In the genomic region with DNA sequence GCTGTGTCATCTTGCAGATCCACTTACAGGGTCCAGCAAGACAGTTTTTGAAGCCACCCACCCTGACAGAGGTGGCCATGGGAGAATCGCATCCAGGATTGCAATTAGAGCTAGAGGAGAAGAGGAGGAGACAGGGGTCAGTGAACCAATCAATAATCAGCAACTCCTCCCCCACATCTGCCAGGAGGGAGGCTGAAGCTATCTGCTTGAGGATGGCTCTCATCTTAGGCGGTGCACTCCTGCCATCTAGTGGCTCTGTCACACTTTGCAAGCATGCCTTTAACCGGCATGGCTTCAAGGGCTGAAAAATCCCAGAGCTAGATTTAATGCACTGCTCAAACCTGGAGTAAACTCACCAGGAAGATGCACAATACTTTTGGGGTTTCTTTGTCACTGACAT, we compare ENCODE assay signal across 9 mouse cellular contexts.
A peak's percentile ranks its signal among the peaks of the same experiment; 100 is the strongest.
DNase-seq lines count a peak whose midpoint lies in the region; ATAC-seq lines count a peak whose summit lies in the region.
"Had no signal": no experiment of that assay in that cellular context is flagged by ENCODE, and none has a peak within 500 bp of the region (broad histone marks: within the 10 kb centered on the region; RNA-seq: fewer than 3 reads in every experiment).

No protein-coding gene starts in this region.

- peak; percentile 20; the same call in 1 of the 2 replicates for ATAC-seq in embryonic facial prominence, embryonic 13.5 days (ENCODE audit: insufficient number of reproducible peaks, insufficient read depth, low FRiP score, low TSS enrichment, low read depth)
- 0 out of 2 replicates have a peak, but pooled peaks have one; percentile 31 for ATAC-seq in heart, embryonic 11.5 days (replicated peaks; ENCODE audit: insufficient number of reproducible peaks, low FRiP score, low TSS enrichment)
- peak; percentile 29; the same call in 1 of the 2 replicates for ATAC-seq in liver, embryonic 13.5 days (ENCODE audit: low read depth)
- ATAC-seq in neural tube, embryonic 14.5 days (ENCODE audit: low read depth) = peak; percentile 95

- H3K4me3 ChIP-seq in embryonic facial prominence, embryonic 13.5 days = no peak overlapping the region
- H3K4me3 ChIP-seq in heart, embryonic 11.5 days (ENCODE audit: low read depth, low read length) = no peak overlapping the region
- H3K4me3 ChIP-seq in liver, embryonic 13.5 days (replicated peaks) = no peak overlapping the region
- H3K4me3 ChIP-seq in neural tube, embryonic 14.5 days (ENCODE audit: low read depth, low read length) = no peak overlapping the region
- H3K4me3 ChIP-seq: embryonic facial prominence, embryonic 15.5 days had no signal

- WGBS in embryonic facial prominence, embryonic 13.5 days = 1% methylated on average over 3 of the region's 3 CpGs
- 1% methylated on average over 3 of the region's 3 CpGs for WGBS in heart, embryonic 11.5 days (ENCODE audit: insufficient replicate concordance)
- WGBS in liver, embryonic 13.5 days (ENCODE audit: insufficient replicate concordance) = 0% methylated on average over 3 of the region's 3 CpGs
- 0% methylated on average over 3 of the region's 3 CpGs for WGBS in neural tube, embryonic 14.5 days

- no peak overlapping the region for H3K9ac ChIP-seq in embryonic facial prominence, embryonic 13.5 days
- H3K9ac ChIP-seq in heart, embryonic 11.5 days (ENCODE audit: low read depth, low read length) = no peak overlapping the region
- no peak overlapping the region for H3K9ac ChIP-seq in liver, embryonic 13.5 days
- H3K9ac ChIP-seq in neural tube, embryonic 14.5 days (replicated peaks; ENCODE audit: low read depth, low read length) = no peak overlapping the region
- H3K9ac ChIP-seq: embryonic facial prominence, embryonic 15.5 days had no signal

- H3K9me3 ChIP-seq in embryonic facial prominence, embryonic 13.5 days = no peaks in the 10 kb centered on the region
- no peaks in the 10 kb centered on the region for H3K9me3 ChIP-seq in heart, embryonic 11.5 days (replicated peaks; ENCODE audit: control insufficient read depth, low read length)
- no peaks in the 10 kb centered on the region for H3K9me3 ChIP-seq in liver, embryonic 13.5 days (replicated peaks)
- no peaks in the 10 kb centered on the region for H3K9me3 ChIP-seq in neural tube, embryonic 14.5 days (ENCODE audit: control insufficient read depth, low read length)
- H3K9me3 ChIP-seq: embryonic facial prominence, embryonic 15.5 days had no signal

- no peaks in the 10 kb centered on the region for H3K27me3 ChIP-seq in embryonic facial prominence, embryonic 13.5 days
- H3K27me3 ChIP-seq in heart, embryonic 11.5 days (ENCODE audit: control insufficient read depth, insufficient read depth, low read length) = no peaks in the 10 kb centered on the region
- no peaks in the 10 kb centered on the region for H3K27me3 ChIP-seq in liver, embryonic 13.5 days
- H3K27me3 ChIP-seq in neural tube, embryonic 14.5 days (ENCODE audit: control insufficient read depth, insufficient read depth, low read length) = no peaks in the 10 kb centered on the region
- H3K27me3 ChIP-seq: embryonic facial prominence, embryonic 15.5 days had no signal

- no peak overlapping the region for H3K27ac ChIP-seq in embryonic facial prominence, embryonic 13.5 days
- H3K27ac ChIP-seq in heart, embryonic 11.5 days (ENCODE audit: low read depth, low read length) = no peak overlapping the region
- H3K27ac ChIP-seq in liver, embryonic 13.5 days = no peak overlapping the region
- no peak overlapping the region; the same call in 1 of the 2 replicates for H3K27ac ChIP-seq in neural tube, embryonic 14.5 days (ENCODE audit: low read depth, low read length)
- H3K27ac ChIP-seq: embryonic facial prominence, embryonic 15.5 days had no signal

- H3K36me3 ChIP-seq in embryonic facial prominence, embryonic 13.5 days = no peaks in the 10 kb centered on the region
- no peaks in the 10 kb centered on the region for H3K36me3 ChIP-seq in heart, embryonic 11.5 days (ENCODE audit: control insufficient read depth, insufficient read depth, low read length)
- H3K36me3 ChIP-seq in liver, embryonic 13.5 days = no peaks in the 10 kb centered on the region
- no peaks in the 10 kb centered on the region for H3K36me3 ChIP-seq in neural tube, embryonic 14.5 days (ENCODE audit: control insufficient read depth, insufficient read depth, low read length)
- H3K36me3 ChIP-seq: embryonic facial prominence, embryonic 15.5 days had no signal

- H3K4me1 ChIP-seq in embryonic facial prominence, embryonic 13.5 days = peaks cover 3% of the 10 kb centered on the region; the same call in 1 of the 2 replicates
- H3K4me1 ChIP-seq in heart, embryonic 11.5 days (ENCODE audit: control insufficient read depth, insufficient read depth, low read length) = no peaks in the 10 kb centered on the region
- no peaks in the 10 kb centered on the region for H3K4me1 ChIP-seq in liver, embryonic 13.5 days (replicated peaks)
- H3K4me1 ChIP-seq in neural tube, embryonic 14.5 days (ENCODE audit: control insufficient read depth, insufficient read depth, low read length) = peaks cover 3% of the 10 kb centered on the region; the same call in 1 of the 2 replicates

- peak; percentile 40 to 51 for DNase-seq in B cell, adult 2 months
- peak; percentile 70 to 78 for DNase-seq in adrenal gland, postnatal 36 days
- DNase-seq in kidney, postnatal 10 days = peak; percentile 84
- DNase-seq in liver, embryonic 13.5 days = peak; percentile 16
- DNase-seq in testis, postnatal 14 days (ENCODE audit: low spot score) = peak; percentile 46

- no peak overlapping the region for H3K4me2 ChIP-seq in embryonic facial prominence, embryonic 13.5 days
- H3K4me2 ChIP-seq in heart, embryonic 11.5 days = no peak overlapping the region
- H3K4me2 ChIP-seq in liver, embryonic 13.5 days = no peak overlapping the region
- peak overlapping the region; percentile 14; the same call in 1 of the 2 replicates for H3K4me2 ChIP-seq in neural tube, embryonic 14.5 days (ENCODE audit: low read depth, low read length)
- H3K4me2 ChIP-seq: embryonic facial prominence, embryonic 15.5 days had no signal

Comparison
In these comparisons a context has a peak if more than half of its experiments do, and no peak if none do; other contexts are left out.
1. DNase-seq: peak in every context shown above with its lines; median percentile 84 in kidney, postnatal 10 days; 74 in adrenal gland, postnatal 36 days; 46 in testis, postnatal 14 days; 46 in B cell, adult 2 months; 16 in liver, embryonic 13.5 days.
2. ATAC-seq: peak in every context shown above with its lines; median percentile 95 in neural tube, embryonic 14.5 days; 31 in heart, embryonic 11.5 days; 29 in liver, embryonic 13.5 days; 20 in embryonic facial prominence, embryonic 13.5 days.